Mouse (Mus musculus) bone marrow macrophage, adult 2 months (primary cell): ENCODE data around the gene Gm20388. TPM values are rescaled to one million over a fixed set of nuclear protein-coding genes. Genes with fewer than 3 reads are reported as not detected.
"Not testable (repeated sequence)": the region's sequence is repeated elsewhere in the genome, so short reads cannot be mapped to it uniquely, and the experiment has no call there.

Experiments
- H3K27ac ChIP-seq: 2 replicates; pipeline ENCODE4 v1.5.1; 2012; ENCODE audit warnings: low read depth, low read length; ENCODE audit not compliant: insufficient read depth
- H3K4me1 ChIP-seq: 2 replicates; pipeline ENCODE4 v1.6.1; 2012; ENCODE audit warnings: low read length; ENCODE audit not compliant: control insufficient read depth, insufficient read depth
- H3K4me3 ChIP-seq: 2 replicates; pipeline ENCODE4 v1.5.1; 2012; ENCODE audit warnings: mild to moderate bottlenecking, low read length, moderate library complexity; ENCODE audit not compliant: insufficient read depth
- CTCF ChIP-seq: IDR thresholded peaks from 2 replicates; pipeline ENCODE4 v1.5.1; 2012; ENCODE audit warnings: low read depth, mild to moderate bottlenecking, low read length, moderate library complexity
- POLR2A ChIP-seq: IDR thresholded peaks from 2 replicates; pipeline ENCODE4 v1.6.1; 2012; ENCODE audit warnings: mild to moderate bottlenecking, low read depth, low read length, borderline replicate concordance
- polyA plus RNA-seq: library from polyadenylated mRNA; stranded (reverse); fragments of >200 nt; gene quantifications from 2 replicates; pipeline ENCODE4 v1.2.4, GENCODE M21; 2012; ENCODE audit not compliant: missing spikeins, insufficient read depth, insufficient read length

Gm20388 gene
- polyA plus RNA-seq, 1 experiment: 32.7 TPM

- Histone ChIP-seq H3K27ac (no peak overlapping the region), H3K4me3 (no peak overlapping the region), H3K4me1 (peaks cover 21% of the 10 kb centered on the region)
- TF ChIP-seq CTCF (peak; percentile 80), POLR2A (no peak)
Measured at GRCm38 (mm10) chr8:120678447-120678846, 767.8 kb downstream of the Gm20388 start.

- Histone ChIP-seq H3K4me3 (no peak overlapping the region), H3K27ac (no peak overlapping the region), H3K4me1 (peaks cover 27% of the 10 kb centered on the region)
- TF ChIP-seq POLR2A (no peak), CTCF (no peak)
Measured at GRCm38 (mm10) chr8:120679629-120680387, 769.2 kb downstream of the Gm20388 start.

GRCm38 (mm10) chr8:120680405-120680804, 769.8 kb downstream of the Gm20388 start:
- not testable (repeated sequence) for H3K27ac ChIP-seq, H3K4me3 ChIP-seq
- H3K4me1 ChIP-seq: peaks cover 32% of the 10 kb centered on the region
- peak; percentile 59; the same call in 1 of the 2 replicates for TF ChIP-seq CTCF

GRCm38 (mm10) chr8:120681113-120681512, 770.5 kb downstream of the Gm20388 start:
- Histone ChIP-seq H3K4me3 (no peak overlapping the region), H3K27ac (no peak overlapping the region), H3K4me1 (peaks cover 34% of the 10 kb centered on the region)
- TF ChIP-seq CTCF (no peak), POLR2A (no peak)

- Histone ChIP-seq H3K27ac (peak overlapping the region; percentile 48; the same call in 1 of the 2 replicates), H3K4me1 (peaks cover 54% of the 10 kb centered on the region), H3K4me3 (no peak overlapping the region)
- TF ChIP-seq POLR2A (no peak), CTCF (peak; percentile 72)
Measured at GRCm38 (mm10) chr8:120683602-120684001, 773.0 kb downstream of the Gm20388 start.

- TF ChIP-seq CTCF (no peak), POLR2A (no peak)
- H3K27ac ChIP-seq: no peak overlapping the region
Measured at GRCm38 (mm10) chr8:120684082-120684481, 773.4 kb downstream of the Gm20388 start.

GRCm38 (mm10) chr8:120685097-120685496, 774.5 kb downstream of the Gm20388 start:
- Histone ChIP-seq H3K4me1 (peaks cover 58% of the 10 kb centered on the region), H3K4me3 (peak overlapping the region; percentile 60), H3K27ac (peak overlapping the region; percentile 99)
- TF ChIP-seq POLR2A: no peak
- TF ChIP-seq CTCF: no peak

More at GRCm38 (mm10) chr8:120684082-120684481, 773.4 kb downstream of the Gm20388 start:
- H3K4me1 ChIP-seq: peaks cover 55% of the 10 kb centered on the region
- H3K4me3 ChIP-seq: no peak overlapping the region

- TF ChIP-seq POLR2A (peak; percentile 78; the same call in 1 of the 2 replicates), CTCF (no peak)
- Histone ChIP-seq H3K4me3 (peak overlapping the region; percentile 60), H3K27ac (peak overlapping the region; percentile 99), H3K4me1 (peaks cover 58% of the 10 kb centered on the region)
Measured at GRCm38 (mm10) chr8:120685591-120685990, 775.0 kb downstream of the Gm20388 start.

GRCm38 (mm10) chr8:120686051-120686450, 775.4 kb downstream of the Gm20388 start:
- TF ChIP-seq POLR2A (0 out of 2 replicates have a peak, but pooled peaks have one; percentile 36), CTCF (no peak)
- Histone ChIP-seq H3K4me1 (peaks cover 58% of the 10 kb centered on the region), H3K4me3 (peak overlapping the region; percentile 60), H3K27ac (peak overlapping the region; percentile 99)

- H3K27ac ChIP-seq: peak overlapping the region; percentile 99
Measured at GRCm38 (mm10) chr8:120686576-120686975, 775.9 kb downstream of the Gm20388 start.

More at GRCm38 (mm10) chr8:120686576-120686975, 775.9 kb downstream of the Gm20388 start:
- Histone ChIP-seq H3K4me3 (peak overlapping the region; percentile 60), H3K4me1 (peaks cover 58% of the 10 kb centered on the region)
- no peak for TF ChIP-seq POLR2A
- no peak for TF ChIP-seq CTCF
